Mouse (Mus musculus) adipocyte (in vitro differentiated cells): Measurements from ENCODE around the gene Ptpn22.

Experiments
- DNase-seq: peaks from one replicate; pipeline ENCODE4 v3.0.0-alpha.2; 2016; ENCODE audit warnings: low spot score

The Ptpn22 gene

DNA sequence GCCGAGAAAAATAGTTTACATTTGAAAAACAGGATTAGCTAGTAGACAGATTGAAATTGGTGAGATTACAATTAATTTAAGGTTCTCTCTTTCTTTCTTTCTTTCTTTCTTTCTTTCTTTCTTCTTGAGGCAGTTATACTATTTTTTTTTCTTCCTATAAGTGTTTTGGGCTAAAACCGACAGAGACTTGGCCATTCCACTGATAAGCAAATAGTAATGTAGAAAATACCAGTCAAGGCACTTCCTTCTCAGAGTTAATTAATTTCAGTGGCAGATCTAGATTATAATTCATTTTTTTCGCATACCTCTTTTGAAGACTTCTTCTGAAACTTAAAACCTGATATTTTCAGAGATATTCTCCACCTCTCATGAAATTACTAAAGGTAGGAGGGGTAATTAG is 65.7 kb downstream of the Ptpn22 start:
- no peak for DNase-seq

DNA sequence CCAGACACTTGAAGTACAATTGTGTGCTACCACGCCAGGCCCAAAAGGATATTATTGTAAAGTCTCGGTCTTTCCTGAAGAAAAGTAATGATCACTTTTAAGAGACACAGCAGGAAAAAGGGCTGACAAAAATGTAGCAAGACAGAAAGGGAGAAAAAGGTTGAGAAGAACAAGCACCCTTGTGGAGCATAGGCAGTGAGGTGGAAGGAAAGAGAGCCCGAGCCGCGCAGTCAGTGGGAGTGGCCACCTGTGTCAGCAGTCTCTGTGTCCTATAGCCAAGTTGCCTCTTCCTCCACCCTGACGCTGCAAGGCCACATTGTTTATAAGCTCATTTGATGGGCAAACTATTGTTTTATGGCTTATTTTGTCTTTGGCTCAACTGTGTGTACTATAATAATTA is 67.9 kb downstream of the Ptpn22 start:
- no peak for DNase-seq

DNA sequence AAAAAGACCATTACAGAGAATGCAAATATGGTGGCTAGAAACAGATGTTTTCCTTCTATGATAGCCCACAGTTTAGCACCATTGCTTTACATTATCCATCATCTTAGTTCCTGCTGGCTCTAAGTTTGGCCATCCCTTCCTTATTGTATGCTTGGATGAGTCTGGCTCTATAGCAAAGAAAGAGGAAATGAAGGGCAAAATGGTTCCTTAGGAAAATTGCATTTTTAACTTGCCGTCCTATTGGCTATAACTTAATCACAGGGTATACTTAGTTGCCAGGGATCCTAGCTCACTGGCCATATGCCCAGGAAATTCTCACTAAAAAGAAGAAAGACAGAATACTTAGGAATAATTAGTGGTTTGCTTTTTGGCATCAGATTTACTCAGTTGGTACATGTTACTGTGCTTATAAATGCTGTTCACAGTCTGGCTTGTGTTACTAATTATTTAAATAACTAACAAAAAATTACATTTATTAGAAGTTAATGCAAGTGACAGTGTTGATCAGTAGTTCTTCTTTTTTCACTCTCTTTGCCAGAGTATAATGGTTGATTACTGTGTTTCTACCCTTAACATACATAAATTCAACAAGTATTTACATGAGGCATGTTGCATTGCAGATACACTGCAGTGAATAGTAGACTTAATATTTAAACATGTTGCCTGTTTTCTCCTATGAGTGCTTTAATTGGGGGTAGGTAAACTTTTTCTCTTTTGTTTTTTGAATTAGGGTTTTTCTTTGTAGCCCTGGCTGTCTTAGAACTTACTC is 85.4 kb downstream of the Ptpn22 start:
- peak; percentile 54 for DNase-seq

DNA sequence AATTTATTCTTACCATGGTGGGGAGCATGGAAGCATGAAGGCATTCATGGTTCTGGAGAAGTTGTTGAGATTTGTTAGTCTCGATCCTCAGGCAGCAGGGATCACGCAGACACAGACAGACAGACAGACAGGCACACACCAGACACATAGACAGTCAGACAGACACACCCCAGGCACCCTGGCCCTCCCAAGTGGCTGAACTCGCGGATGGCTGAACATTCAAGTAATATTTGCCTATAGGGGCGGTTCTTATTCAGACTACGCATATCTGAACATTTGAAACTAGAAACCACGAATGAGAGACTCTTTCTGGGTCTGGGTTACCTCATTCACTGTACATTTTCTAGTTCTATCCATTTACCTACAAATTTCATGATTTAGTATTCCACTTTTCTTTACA is 89.1 kb downstream of the Ptpn22 start:
- no peak for DNase-seq

DNA sequence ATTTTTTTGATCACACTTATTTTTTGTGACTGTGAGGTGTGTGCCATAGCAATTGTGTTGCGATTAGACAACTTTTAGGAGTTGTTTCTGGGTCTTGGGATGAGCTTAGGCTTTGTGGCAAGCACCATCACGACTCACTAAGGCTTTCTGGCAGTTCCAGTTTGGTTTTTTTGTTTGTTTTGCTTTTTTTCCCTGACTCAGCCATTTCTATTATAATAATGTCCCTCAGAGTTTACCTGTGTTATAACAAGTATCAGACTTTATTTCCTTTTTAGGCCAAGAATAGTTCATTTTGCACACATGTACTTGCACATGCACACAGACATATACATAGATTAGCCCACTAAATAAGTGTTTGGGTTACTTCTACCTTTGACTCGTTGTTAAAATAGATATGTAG is 101.0 kb downstream of the Ptpn22 start:
- no peak for DNase-seq
